Mouse (Mus musculus) urinary bladder, adult 18-20 months (tissue): ENCODE measurements around the gene Cul4a.
"Not testable (repeated sequence)": the region's sequence is repeated elsewhere in the genome, so short reads cannot be mapped to it uniquely, and the experiment has no call there.

Experiments
- DNase-seq, 2 experiments: peaks; one replicate each; pipeline ENCODE4 v3.0.0; 2022; ENCODE audit warnings: low spot score in 2 of 2, mixed read lengths in 2 of 2

The Cul4a gene

DNA sequence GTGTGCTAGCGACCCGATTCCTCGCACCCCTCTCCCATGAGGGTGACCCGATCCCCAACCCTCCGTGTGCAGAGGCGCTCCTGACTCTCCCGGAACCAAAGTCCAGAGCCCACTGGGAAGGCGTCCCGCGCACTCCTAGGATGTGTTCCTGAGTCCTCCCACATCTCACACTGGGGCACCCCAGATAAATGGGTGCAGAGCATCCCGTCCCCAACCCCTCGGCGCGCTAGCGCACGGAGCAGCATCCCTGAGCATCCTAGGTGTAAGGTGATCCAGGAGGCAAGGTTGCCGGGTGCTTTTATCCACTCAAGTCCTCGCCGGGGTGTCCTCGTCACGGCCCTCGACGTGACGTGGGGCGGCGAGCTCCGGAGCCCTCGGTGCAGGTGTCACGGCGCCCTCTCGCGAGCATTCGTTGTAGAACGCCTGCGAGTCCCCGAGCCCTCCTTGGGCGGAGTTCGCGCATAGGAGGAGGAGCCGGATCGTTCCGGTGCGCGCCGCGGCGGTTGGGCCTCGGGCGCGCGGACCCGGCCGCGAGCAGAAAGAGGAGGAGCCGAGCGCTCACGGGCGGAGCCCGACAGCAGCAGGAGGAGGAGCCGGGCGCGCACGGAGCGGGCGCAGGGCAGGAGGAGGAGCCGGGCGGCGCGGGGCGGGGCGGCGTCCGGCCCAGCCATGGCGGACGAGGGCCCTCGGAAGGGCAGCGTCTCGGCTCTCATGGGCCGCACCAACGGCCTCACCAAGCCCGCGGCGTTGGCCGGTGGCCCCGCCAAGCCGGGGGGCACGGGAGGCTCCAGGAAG, at the start of gene Cul4a, which contains the start of gene Pcid2:
Gene Cul4a, plus strand, starts transcription at position 535 of the 795 bp plus-strand sequence.
Gene Pcid2, minus strand, starts transcription at position 373 of the 795 bp plus-strand sequence.
- peak; percentile 89 to 95 for DNase-seq

DNA sequence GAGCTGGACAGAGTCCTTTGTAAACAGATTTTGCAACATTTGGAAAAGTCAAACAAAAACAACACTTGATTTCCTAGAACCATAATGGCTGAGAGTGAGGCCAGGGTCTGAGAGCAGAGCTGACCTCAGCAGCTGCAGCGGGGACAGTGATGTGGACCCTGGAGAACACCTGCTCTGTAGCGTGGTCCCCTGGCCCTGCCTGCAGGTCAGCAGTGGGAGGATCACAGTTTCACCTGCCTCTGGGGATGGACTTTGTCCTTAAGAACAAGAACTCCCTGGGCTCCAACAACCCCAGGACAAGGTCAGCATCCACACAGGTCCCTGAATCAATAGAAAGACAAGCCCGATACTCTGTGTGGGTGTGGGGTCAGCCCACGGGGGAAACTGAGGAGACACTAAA, 48.1 kb upstream of the Cul4a start:
- DNase-seq, result no peak

DNA sequence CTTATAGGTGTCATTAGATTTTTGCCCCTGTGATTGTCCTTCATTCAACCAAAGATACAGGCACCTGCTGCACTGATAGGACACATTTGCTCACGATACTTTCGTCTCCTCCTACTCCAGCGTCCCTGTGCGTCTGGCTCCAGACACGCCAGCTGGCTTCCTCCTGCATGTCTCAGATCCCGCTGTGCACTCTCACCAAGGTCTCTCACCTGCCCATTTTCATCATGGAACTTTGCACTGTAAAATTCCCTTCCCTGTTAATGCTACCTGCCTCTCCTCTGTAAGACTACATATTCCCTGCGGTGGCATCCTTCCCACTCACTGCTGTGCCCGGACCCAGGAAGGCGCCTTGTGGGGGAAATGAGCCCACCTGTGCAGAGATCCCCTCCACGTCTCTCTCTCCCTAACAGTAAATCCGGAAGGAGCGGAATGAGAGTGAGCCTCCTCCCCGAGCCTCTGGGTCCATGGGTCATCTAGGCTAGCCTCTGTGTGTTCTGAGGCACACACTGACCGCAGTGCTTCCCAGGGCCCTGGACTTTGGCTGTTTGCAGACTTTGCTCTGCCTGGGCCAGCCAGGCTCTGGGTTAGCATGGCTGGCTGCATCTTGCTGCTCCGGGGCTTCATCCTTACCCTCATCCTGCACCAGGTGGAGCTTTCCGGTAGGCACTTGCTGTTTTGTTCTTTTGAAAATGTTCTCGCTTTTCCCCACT, 44.8 kb upstream of the Cul4a start, which contains the start of gene Proz:
Gene Proz, plus strand, starts transcription at position 474 of the 710 bp plus-strand sequence.
- DNase-seq, result no peak

DNA sequence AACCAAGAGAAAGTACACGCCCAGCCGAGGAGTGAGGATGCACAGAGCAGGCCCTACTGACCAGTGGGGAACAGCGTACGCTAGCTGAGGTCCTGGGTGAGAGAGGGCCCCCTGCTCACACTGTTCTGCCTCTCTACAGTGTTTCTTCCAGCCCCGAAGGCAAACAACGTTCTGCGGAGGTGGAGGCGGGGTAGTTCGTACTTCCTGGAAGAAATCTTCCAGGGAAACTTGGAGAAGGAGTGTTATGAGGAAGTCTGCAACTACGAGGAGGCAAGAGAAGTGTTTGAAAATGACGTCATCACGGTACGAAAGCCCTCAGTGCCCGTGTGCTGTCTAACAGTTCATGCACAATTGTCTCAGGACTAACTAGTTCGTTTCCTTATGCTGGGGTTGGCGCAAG, 42.3 kb upstream of the Cul4a start:
- DNase-seq, result no peak

DNA sequence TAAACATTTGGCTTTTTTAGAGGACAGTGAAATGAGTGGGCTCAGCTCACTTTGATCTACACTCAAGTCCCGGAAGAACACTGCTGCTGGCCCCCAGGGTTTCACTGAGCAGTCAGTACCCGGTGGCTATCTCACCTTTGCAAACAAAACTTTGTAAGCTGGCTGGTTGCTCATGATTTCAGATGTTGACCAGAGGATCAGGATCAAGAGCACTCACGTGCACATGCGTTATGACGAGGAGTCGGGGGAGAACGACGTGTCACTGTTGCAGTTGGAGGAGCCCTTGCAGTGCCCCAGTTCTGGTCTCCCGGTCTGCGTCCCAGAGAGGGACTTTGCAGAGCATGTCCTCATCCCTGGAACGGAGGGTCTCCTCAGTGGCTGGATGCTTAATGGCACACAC, 32.2 kb upstream of the Cul4a start:
- no peak for DNase-seq

DNA sequence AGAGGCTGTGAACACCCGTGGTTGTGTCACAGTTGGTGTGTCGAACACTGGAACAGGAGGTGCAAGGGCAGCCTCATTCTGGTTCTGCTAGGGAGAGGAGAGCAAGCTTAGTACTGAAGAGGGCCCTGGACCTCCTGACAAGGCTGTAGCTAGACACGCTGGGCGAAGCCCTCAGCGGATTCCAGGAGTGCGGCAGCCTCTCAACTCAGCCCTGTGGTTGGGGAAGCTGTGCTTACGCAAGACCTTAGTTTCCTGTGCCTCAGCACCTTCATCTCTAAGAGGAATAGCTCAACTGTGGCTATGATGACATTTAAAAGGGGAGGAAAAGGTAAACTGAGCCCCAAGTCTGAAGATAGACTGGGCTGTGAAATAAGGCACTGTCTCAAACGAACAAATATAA, 30.4 kb upstream of the Cul4a start:
- no peak for DNase-seq

DNA sequence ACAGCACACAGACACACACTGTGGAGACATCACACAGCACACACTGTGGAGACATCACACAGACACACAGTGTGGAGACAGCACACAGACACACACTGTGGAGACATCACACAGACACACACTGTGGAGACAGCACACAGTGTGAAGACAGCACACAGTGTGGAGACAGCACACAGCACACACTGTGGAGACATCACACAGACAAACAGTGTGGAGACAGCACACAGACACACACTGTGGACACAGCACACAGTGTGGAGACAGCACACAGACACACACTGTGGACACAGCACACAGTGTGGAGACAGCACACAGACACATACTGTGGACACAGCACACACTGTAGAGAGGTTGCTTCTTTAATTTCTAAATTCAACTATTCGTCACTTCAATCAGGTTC, 29.8 kb upstream of the Cul4a start:
- not testable (repeated sequence) for DNase-seq

DNA sequence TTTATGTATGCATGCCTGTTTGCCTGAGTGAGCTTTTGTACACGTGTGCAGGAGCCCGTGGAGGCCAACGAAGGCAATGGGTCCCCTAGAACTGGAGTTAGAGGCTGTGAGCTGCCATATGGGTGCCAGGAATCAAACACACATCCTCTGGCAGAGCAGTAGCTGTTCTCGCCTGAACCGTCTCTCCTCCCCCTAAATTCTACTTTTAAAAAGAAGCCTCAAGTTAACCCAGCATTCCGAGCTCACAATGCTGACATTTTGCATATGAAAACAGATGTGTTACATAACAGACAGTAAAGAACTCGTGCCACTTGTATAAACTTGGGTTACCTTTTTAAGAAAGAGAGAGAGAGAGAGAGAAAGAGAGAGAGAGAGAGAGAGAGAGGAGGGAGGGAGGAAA, 27.9 kb upstream of the Cul4a start:
- DNase-seq, result no peak

DNA sequence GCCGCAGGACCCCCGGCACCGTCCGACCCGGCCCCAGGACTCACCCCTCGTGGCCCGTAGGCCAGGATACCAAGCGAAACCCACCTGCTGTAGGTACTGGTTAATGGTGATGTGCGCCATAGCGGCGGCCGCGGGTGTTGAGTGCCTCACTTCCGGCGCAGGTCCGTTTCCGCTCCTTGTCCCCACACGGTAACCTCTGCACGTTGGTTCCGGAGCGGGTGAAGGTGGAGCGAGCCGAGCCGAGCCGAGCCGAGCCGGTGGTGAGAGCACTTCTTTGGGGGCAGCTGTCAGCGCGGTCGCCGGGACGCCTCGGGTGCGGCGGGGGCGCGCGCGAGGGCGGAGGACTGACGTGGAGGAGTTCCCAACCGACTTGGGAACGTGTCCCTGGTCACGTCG, 732 bp upstream of the Cul4a start:
- peak; percentile 81 to 93 for DNase-seq

DNA sequence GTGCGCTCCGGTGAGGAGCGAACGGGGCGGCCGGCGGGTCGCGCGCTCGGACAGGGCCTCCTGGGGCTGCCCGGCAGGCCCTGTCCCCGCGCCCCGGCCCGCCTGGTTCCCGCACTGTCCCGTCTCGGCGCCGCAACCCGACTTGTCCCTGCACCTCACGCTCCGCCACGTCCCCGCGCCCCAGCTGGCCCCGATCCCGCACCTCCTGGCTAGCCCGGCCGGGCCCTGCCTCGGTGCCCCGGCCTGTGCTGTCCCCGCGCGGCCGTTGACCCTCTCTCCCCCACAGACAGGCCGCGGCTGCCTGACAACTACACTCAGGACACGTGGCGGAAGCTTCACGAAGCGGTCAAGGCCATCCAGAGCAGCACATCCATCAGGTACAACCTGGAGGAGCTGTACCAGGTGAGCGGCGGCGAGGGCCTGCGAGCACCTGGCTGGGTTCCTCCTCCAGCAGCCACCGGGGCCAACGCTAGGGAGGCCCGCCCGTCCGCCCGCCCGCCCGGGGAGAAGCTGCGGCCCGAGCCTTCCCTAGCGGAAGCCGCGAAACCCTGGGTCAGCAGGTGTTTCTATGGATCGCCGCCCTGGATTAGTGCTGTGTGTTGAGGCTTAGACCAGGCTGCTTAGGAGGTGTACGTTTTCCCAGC, 609 bp downstream of the Cul4a start:
- peak in 1 of 2 experiments; percentile 6 for DNase-seq

DNA sequence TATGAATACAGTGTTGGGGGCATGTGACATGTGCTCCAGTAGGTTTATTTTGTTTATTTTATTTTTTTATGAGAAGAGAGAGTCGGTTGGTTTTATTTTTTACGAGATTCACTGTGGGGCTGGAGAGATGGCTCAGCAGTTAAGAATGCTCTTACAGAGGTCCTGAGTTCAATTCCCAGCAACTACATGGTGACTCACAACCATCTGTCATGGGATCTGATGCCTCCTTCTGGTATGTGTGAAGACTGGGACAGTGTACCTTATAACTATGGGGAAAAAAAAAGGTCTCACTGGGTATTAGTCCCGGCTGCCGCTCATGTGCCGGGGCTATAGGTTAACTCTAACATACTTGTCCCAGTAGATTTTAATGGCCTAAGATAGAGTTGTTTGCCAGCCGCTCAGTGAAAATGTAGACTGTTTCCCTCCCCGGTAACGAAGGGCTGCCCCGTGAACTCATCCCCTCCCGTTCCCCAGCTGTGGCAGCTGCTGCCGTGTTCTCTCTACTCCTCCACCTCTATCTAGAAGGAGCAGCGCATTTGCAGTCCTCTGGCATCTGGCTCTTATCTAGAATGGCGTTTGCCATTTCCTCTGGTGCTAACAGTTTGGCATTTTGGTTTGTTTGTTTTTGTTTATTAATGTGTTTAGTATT, 2.7 kb downstream of the Cul4a start:
- no peak for DNase-seq

DNA sequence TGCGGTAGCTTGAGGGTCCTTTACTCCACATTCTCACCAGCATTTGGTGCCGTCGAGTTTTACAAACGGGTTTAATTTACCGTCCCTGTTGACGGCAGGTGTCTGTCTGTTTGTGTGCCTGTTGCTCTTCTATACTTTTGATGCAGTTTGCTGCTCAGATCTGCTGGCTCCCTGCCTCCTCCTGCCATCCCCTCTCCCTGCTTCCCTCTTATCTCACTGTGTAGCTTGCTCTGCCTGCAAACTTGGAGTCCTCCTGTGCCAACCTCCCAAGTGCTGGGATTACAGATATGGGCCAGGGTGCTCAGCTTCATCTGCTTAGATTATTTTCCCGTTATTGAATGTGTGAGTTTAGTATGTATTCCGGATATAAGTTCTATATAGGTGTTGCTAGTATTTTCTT, 3.5 kb downstream of the Cul4a start:
- no peak for DNase-seq

DNA sequence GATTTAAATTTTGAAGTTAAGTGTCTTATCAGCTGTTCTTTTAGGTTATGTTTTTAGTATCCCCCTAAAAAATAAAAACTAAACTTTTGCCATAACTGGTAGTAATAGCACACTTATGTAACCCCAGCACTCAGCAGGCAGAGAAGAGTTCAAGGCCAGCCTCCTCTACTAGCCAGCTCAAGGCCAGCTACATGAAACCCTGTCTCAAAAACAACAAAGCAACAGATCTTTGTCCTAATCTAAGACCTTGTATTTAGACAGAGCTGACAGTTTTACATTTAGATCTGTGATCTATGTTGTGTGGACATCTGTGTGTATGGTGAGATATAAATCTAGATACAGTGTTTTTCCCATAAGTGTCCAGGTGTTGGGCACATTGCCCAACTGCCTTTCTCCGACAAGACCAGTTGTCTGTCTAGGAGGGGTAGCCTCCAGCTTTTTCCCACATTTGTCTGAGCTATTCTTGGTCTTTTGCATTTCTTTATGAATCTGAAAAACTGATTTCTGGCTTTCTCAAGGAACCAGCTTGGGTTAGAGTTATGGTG, 4.1 kb downstream of the Cul4a start:
- no peak for DNase-seq

DNA sequence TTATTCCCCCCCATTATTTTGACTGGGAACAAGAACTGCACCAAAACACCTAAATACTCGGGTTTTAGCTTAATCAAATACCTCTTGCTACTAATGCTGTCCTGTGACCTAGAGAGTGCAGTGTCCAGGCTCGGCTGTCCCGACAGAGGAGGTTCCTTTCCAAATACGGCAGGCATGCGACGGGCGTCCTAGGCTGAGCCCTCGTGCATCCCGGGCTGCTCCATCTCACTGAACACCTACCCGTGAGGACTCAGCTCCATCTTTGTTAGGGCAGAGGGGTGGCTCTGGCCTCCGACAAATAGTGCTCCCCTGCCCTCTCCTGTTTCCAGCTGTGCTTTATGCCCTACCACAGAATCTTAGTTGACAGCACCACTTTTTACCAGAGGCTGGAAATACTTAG, 6.5 kb downstream of the Cul4a start:
- no peak for DNase-seq

DNA sequence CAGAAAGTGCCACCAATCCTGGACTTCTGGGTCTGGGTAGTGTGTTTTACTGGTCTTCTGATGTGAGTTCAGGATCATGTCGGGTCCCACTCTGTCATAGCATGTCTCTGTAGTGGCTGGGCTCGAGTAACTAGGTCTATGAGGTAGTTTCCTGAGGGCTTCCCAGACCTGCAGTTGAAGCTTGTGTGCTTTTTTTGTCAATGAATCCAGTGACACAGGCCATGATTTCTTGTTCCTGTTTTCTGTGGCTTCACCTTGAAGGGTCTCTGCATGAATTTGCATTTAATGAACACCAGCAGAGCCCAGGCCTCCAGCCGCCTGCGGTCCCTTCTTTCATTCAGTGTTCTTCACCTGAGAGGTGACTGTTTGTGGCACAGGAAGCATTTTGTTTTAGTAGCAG, 7.8 kb downstream of the Cul4a start:
- DNase-seq, result no peak

DNA sequence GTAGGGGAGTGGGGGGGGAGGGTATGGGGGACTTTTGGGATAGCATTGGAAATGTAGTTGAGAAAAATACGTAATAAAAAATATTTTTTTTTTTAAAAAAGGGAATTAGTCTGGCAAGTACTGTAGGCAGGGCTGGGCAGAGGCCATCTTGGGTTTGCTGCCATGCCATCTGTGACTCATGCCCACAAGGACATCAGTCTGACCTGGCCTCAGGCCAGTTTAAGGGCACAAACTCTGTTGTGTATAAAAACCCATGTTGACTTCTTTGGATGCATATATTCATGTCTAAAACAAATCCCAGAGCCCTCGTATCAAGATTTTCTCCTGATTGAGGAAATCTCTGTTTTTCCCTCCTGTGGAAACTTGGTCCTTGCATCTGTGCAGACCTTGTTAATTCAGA, 11.7 kb downstream of the Cul4a start:
- no peak for DNase-seq

DNA sequence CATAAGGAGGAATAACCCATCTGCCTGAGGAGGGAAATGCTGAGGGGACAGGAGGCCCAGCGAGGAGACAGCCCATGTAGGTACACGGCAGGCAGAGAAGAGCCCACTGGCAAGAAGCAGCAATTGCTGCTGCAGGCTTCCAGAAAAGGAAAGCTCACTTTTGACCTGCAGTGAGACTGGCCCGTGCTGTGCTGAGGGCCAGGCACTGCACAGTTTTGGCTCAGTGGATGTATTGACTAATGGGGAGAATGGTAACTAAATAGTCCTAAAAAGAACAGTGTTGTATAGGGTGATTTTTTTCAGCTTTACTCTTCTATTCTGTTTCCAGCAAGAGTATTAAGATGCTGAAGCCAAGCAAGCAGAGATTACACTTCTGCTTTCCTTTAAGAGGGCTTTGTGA, 13.1 kb downstream of the Cul4a start:
- DNase-seq, result no peak

DNA sequence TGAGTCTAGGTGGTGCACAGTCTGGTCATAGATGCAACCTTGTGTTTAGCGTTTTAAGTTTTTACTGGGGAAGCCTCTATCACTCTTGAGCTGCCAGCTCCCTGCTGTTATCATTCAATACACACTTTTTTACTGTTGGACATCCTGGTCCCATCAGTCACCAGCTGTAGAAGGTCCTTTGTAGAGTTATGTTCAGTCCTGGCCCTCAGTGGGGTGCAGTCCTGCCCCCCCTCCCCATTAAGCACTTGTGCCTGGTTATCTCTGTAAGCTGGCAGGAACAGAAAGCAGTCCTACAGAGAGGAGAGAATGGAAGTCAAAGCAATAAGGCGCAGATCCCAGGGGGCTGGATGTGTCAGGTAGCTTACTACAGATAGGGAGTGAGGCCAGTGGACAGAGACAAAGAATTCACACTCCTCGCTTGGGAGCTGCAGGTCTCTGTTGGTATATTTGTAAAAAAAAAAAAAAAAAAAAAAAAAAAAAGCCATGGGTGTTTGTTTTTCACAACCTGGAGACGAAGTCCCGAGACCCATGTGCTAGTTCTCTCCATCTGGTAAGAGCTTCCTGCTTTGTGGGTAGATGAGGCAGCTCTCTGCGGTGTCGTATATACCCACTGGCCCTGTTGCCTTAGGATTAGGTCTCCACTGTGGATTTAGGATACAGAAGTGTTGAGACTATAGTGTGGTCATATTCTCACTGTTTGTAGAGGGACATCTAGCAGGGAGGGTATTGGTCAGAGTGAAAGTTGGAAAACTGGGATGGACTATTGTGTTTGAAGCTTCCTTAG, 15.7 kb downstream of the Cul4a start:
- DNase-seq, result no peak

DNA sequence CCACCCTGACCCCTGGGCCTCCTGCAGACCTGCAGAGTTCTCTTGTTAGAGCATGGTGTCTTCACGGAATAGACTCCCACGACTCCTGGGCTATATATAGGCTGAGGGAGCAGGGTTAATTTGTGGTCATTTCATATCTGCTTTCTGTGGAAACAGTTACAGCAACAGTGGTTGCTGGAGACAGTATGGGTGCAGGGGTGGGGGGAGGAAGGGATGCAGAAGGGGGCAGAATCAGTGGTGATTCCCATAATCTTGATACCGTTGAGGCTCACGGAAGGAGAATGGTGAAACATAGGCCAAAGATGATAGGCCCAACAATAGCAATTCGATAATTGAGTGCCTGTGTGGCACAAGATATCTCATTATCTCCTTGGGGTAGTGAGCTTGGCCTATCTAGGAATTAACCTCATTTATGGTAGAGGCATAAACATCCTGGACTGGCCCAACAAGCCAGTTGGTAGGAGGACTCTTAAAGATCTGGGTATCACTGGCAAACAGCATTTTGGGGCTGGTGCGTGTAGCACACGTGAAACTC, 17.5 kb downstream of the Cul4a start:
- no peak for DNase-seq

DNA sequence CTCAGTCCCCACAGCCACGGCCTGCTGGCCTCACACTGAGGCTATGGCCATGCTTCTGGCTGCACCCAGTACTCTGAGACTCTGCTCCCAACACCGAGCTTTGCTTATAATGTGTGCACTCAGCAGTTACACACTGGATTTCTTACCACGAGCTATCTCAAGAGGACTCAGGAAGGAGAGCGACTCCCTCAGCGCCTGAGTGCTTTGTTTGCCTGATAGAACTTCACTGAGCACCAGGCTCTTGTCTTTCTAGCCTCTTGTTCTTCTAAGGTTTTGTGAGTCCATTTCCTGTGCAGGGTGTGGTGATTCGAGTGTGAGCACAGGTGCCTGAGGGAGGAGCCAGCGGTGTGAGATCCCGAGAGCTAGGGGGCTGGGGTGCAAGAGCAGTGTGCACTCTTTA, 19.5 kb downstream of the Cul4a start:
- DNase-seq, result no peak

DNA sequence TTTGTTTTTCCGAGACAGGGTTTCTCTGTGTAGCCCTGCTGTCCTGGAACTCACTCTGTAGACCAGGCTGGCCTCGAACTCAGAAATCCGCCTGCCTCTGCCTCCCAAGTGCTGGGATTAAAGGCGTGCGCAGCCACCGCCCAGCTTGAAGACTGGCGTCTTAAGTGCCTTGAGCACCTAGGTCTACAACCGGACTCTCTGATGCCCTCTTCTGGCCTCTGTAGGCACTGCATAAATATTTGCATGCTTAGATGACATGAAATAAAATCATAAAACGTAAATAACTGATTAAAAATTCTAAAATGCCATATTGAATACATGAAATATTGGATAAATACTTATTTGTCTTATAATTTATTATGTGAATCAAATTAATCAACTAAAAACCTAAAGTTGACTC, 26.8 kb downstream of the Cul4a start:
- DNase-seq, result peak in 1 of 2 experiments; percentile 26
